Mouse (Mus musculus) gastrocnemius, postnatal 10 days (tissue): ENCODE results near the gene Mterf2. TPM values are rescaled to one million over a fixed set of nuclear protein-coding genes. Genes with fewer than 3 reads are reported as not detected.

Source experiments
- DNase-seq: peaks from one replicate; pipeline ENCODE4 v3.0.0; 2021; ENCODE audit warnings: mixed read lengths
- long read RNA-seq, 2 experiments: library from polyadenylated mRNA; stranded (forward); transcript quantifications; one replicate each; pipeline ENCODE4 v2.0.0; 2021
- total RNA-seq, 2 experiments: library from RNA; stranded (reverse); gene quantifications; 2 replicates each; pipeline ENCODE4 v1.2.3; 2021

The Mterf2 gene
- total RNA-seq, result 10 to 100 TPM; 10.2 to 11.6 TPM
- long read RNA-seq, experiment 1, transcript Mterf2-201 (3 exons, 1,567 nt), result major isoform, 8 of 11 reads
- long read RNA-seq, experiment 1, partial matches to known transcripts, result 0 of 11 reads
- long read RNA-seq, experiment 1, other reads (novel, unspliced or antisense), result 0 of 11 reads
- long read RNA-seq, experiment 2, transcript Mterf2-201 (3 exons, 1,567 nt), result major isoform, 12 of 13 reads
- long read RNA-seq, experiment 2, partial matches to known transcripts, result 0 of 13 reads
- long read RNA-seq, experiment 2, other reads (novel, unspliced or antisense), result 0 of 13 reads

DNA sequence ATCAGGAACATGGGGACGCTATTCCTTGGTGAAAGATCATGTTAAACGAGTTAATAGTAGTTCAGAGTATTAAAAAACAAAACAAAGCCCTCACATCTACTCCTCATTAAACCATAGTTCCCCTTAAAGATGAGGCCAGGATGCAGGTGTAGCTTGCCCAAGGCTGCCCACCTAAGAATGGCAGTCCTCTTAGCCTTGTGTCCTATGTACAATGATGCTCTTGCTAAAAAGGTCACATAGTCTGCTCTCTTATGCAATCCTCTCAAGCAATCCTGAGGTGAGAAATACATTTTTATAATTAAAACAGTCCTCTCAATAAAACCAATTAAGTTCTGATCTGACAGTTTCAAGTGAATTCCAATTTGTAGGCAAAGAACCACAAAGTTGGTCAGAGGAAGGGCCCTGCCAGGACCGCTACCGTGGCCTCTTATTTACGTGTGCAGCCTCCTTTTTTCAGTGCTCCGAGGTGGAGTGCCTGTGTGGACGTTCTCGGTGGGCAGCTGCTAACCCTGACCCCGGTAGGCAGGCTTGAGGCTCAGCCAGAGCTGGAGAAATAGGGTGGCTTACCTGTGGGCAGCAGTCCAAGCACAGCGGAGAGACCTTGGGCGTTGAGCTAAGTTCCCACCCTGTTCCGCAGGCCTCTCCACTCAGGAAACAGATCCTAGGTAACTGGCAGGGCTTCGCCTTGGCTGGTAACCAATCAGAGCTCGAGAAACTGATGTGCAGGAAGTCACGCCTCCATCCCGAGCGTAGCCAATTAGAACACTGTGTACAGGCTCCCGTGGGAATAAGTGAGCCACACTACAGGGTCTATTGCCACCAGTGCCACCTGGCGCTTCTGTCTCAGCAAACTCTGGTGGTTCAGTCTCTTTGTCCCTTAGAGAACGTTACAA lies at the start of gene Mterf2:
Mterf2 (minus strand) TSS at position 633 of the 893 bp plus-strand sequence.
- peak; percentile 84 for DNase-seq

- DNase-seq, result no peak
Measured at GRCm38 (mm10) chr10:85176640-85177039, 48.8 kb upstream of the Mterf2 start.

DNA sequence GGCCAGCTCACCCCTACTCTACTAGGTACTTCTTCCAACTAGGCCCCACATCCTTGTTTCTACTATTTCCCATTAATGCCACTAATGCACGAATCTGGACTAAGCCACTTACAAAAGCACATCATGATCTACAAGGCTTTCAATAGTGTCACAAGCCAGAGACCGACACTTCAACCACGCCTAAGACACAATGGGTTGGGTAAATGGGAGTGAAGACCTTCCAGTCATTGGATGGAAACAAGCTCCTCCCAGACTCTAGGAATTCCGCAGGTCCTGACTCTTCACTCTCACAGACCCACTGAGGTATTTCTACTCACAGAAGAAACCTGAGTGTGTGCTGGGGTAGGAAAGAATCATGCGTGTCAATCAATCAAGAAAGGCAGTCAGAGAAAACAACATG lies 37.5 kb upstream of the Mterf2 start:
- no peak for DNase-seq

DNA sequence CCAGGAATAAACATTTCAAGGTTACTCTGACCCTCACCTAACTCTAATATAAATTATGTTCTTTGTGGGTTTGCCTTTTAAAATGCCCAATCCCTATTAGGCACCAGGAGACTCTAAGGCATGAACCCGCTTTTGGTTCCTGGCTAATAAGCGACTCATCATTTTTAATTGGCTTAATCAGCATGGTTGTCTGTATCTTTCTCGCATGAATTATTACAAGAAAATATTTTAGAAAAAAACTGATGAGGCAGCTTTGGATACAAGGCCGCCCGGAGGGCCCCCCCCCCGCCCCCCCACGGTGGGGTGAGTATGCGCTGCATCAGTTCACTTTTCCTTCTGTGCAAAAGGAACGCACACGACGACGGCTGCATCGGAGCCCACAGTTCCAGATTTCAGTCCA lies 37.0 kb upstream of the Mterf2 start:
- DNase-seq, result no peak

GRCm38 (mm10) chr10:85161745-85162351 lies 34.0 kb upstream of the Mterf2 start:
- no peak for DNase-seq

DNA sequence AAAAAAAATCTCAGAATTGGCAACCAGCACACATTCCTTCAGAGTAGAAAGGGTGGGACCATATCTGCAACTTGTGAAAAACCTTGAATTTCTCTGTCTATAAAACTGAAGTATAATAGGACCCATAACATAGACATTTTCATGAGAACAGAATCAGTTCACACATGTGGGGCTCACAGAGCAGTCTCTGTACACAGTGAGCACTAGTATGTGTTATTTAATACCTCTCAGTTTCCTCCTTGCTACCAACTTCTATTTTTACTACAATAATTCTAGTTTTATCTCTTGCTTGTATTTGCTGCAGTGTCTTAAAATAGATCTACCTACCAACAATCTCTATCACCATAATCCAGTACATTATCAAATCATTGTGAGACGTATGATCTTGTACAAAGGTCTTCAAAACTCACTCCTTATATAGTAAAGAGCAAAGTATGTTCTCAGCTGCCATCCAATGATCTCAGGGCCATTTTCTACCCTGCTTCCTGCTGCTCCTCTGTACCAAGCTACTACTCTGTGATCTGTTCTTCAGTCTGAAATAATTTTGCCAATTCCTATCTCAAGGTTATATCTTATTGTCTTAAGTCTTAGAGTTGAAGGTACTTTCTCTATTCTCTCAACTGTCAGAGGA lies 32.3 kb upstream of the Mterf2 start:
- no peak for DNase-seq

- DNase-seq, result no peak
Measured at GRCm38 (mm10) chr10:85157451-85157850, 29.6 kb upstream of the Mterf2 start.

- peak; percentile 62 for DNase-seq
Measured at GRCm38 (mm10) chr10:85154195-85154594, 26.4 kb upstream of the Mterf2 start.

DNA sequence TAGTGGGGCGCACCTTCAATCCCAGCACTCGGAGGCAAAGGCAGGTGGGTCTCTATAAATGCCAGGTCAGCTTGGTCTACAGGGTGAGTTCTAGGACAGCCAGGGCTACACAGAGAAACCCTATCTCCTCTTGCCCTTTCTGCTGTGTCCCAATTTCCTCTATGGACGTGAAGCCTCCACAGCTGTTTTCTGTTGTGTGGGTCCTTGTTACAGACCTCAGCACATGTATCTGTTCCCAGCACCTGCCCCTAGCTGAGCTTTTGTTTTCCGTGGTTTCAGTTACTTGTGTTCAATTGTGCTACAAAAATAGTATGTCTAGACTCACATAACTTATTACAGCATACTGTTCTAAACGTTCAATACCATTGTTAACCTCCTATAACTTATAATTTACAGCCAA lies 21.4 kb upstream of the Mterf2 start:
- no peak for DNase-seq

DNA sequence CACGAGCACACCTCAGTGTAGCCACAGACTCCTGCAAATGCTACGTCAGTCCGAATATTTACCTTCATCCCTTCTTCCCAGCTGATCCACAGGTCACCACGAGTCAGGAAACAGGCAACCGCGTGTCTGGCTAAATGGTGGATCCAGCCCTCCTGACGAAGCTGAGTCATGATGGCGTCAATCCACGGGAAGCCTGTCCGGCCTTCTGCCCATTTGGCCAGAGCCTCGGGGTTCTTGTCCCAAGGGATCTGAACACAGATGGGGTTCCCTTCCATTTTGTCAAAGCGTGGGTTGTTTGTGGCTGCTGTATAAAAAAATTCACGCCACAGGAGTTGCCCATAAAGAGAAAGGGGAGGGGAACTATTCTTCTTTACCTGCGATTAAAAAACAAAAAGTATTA lies 18.5 kb upstream of the Mterf2 start:
- DNase-seq, result no peak

GRCm38 (mm10) chr10:85141465-85141864 lies 13.6 kb upstream of the Mterf2 start:
- no peak for DNase-seq

GRCm38 (mm10) chr10:85136573-85136972 lies 8.7 kb upstream of the Mterf2 start:
- no peak for DNase-seq

DNA sequence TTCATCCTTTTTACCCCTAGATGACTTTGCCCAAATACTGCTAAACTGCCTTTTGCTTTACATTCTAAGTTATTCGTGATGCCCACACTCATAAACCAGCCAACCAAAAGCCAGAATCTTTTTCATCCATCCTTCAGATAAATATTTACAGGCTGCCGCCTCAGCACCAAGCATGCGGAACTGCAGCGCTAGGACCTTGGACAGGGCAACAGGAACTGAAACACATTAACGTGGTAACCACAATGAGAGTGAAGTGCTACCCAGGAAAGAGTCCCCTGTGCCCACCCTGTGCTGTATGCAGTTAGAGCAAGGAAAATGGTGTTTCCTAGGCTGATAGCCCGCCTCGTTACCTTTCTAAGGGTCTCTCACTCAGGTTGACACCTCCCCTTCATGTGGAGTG lies 626 bp upstream of the Mterf2 start:
- DNase-seq, result no peak

GRCm38 (mm10) chr10:85125184-85125583 lies 2.6 kb downstream of the Mterf2 start:
- no peak for DNase-seq

- DNase-seq, result no peak
Measured at GRCm38 (mm10) chr10:85114409-85114808, 13.4 kb downstream of the Mterf2 start.

DNA sequence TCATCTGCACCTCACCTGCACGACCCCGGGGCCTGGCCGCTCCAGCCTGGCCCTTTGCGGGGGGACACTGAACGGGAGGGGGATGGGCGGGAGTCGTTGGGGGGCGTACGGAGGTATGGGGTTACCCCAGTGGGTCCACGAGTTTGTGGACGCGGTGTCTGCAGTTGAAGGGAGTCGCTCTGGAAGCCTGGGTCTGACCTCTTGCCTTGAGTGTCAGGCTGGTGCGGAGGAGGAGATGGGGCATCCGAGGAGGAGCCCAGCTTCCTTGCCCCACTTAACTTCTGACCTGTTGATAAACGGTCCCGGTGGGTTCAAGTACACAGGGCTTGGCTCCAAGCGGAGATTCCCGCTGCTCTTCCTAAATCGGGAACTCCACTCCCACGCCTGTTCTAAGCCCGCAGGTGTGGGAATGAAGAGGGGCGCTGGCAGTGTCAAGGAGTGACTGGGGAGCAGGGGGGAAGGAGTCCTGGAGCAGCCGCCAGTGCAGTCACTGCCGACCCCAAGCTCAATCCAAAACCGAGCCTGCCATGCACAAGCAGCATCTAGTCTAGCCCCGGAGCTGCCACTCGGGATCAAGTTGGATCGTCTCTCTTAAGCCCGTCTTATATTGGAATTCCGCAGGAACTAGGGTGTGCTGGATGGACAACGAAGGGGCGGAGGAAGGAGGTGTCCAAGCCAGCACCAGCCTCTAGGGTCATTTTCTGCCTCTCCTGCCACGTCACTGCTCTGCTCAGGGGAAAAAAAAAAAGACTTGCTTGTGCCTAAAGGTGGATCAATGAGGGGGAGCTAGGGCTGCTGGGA lies 24.5 kb downstream of the Mterf2 start:
- DNase-seq, result peak; percentile 29

DNA sequence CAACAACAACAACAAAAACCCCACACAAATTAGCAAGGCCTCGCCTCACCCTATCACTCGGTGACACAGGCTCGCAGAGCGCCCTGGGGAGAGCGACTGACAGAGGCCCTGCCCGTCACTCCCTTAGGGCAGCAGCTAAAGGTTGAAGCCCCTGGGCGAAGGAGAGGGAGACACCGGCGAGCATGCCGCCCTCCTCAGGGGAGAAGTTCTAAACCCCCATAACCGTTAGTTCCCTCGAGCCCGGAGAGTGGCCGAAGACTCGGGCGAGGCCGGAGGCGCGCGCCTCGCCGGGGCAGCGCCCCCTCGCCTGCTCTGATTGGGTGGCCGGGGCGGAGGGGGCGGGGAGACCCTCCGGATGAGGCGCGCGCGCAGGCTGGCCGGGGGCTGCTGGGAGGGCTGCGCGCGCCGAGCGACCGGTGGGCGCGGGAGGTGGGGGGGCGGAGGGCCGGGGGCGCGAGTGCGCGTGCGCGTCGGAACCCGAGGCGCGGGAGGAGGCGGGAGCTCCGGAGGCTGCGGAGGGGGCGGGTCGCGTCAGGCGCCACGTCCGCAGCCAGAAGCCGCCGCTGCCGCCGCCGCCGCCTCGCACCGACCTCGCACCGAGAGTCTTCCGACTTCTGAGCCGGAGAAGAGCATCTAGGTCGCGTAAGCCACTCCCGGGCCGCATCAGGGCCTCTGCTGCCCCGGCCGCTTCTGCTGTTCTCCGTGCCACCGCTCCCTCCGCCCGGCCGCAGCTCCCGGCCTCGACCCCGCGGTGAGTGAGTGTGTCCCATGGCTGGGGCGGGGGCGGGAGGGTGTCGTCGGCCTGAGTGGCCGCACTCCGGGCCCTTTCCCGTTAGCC lies 25.4 kb downstream of the Mterf2 start, which contains the start of the genes Fhl4 and Tmem263:
Fhl4 (minus strand) TSS at position 249 of the 838 bp plus-strand sequence.
Tmem263 (plus strand) TSS at position 381 of the 838 bp plus-strand sequence.
- peak; percentile 91 for DNase-seq

GRCm38 (mm10) chr10:85101841-85102240 lies 26.0 kb downstream of the Mterf2 start:
- DNase-seq, result peak; percentile 14

GRCm38 (mm10) chr10:85071605-85072152 lies 56.1 kb downstream of the Mterf2 start:
- DNase-seq, result no peak
